Mouse (Mus musculus): ENCODE measurements around the gene Epha6.

DNA sequence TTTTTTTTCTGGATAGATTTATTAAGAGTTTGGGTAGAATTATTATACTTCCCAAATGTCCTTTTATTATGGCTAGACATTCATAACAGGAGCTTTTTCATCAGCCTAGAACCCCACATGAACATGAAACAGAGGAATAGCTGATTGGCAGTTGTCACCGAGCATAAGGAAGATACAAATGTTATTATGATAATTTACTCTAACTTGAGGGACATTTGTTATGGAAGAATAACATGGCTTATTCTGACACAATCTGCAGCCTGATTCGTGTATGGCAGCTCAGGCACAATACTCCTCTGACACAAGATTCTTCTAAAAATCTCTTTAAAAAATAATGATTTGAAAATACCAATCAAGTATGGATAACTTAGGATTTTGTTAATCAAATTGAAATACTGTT lies 347.7 kb downstream of the Epha6 start:
- TF ChIP-seq POLR2A (IDR thresholded peaks at IDR 0.05; ENCODE audit: borderline replicate concordance, insufficient read depth, low read length), result no peak
- no peak for TF ChIP-seq CTCF (IDR thresholded peaks at IDR 0.05; ENCODE audit: borderline replicate concordance, insufficient read depth, low read depth, low read length)
